Mouse (Mus musculus): ENCODE results near the gene Vmn1r84.

Vmn1r84 gene

GRCm38 (mm10) chr7:12369173-12369572 lies at the start of gene Vmn1r84:
Gene Vmn1r84, minus strand, starts transcription at chr7:12369273.
- no peak for DNase-seq (ENCODE audit: low read depth, low spot score)

DNA sequence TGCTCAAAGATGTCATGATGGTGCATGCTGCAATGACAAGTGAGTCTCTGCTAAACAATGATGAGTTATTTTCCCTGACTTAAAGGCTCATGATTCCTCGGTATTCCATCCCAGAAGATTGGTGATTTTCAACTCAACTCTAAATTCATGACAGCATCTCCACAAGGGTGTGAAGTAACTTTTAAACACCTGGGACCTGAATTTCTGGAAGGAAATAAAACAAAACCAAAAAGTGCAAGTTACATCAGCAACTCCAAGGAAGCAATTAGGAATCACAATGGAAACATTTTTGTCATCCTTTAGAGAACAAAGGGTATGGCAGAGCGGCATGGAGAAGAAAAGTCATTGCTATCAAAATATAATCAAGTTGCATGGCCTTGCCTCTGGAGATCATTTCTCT lies 39.7 kb downstream of the Vmn1r84 start, which contains the start of gene Vmn1r83:
Gene Vmn1r83 (minus strand): TSS at position 101 of the 400 bp plus-strand sequence.
- DNase-seq (ENCODE audit: low read depth, low spot score): no peak

Measured in embryo, embryonic 11.5 days (tissue).